Mouse (Mus musculus) myocyte (in vitro differentiated cells): Measurements from ENCODE around the gene H1foo. TPM values are rescaled to one million over a fixed set of nuclear protein-coding genes. Genes with fewer than 3 reads are reported as not detected.

Source experiments
- H3K27me3 ChIP-seq: one replicate; pipeline ENCODE4 v1.6.1; 2011; ENCODE audit not compliant: control insufficient read depth, insufficient read depth, insufficient read length
- H3K36me3 ChIP-seq: one replicate; pipeline ENCODE4 v1.6.1; 2011; ENCODE audit not compliant: control insufficient read depth, insufficient read depth
- H3K4me2 ChIP-seq: one replicate; pipeline ENCODE4 v1.6.1; 2011; ENCODE audit warnings: low read depth, control low read depth
- H3K4me3 ChIP-seq: one replicate; pipeline ENCODE4 v1.5.1; 2011; ENCODE audit warnings: mild to moderate bottlenecking, control low read depth, moderate library complexity
- H3K79me2 ChIP-seq: one replicate; pipeline ENCODE4 v1.6.1; 2011; ENCODE audit not compliant: control insufficient read depth, insufficient read depth
- H3ac ChIP-seq: one replicate; pipeline ENCODE4 v1.6.1; 2011; ENCODE audit not compliant: control insufficient read depth, insufficient read length
- CEBPB ChIP-seq: IDR thresholded peaks from 2 replicates; pipeline ENCODE4 v1.6.1; 2011; ENCODE audit warnings: mild to moderate bottlenecking, moderate library complexity; ENCODE audit not compliant: poor library complexity, insufficient read depth, severe bottlenecking
- E2F4 ChIP-seq: IDR thresholded peaks from one replicate; pipeline ENCODE4 v1.6.1; 2011; ENCODE audit warnings: mild to moderate bottlenecking, control low read depth, moderate library complexity; ENCODE audit not compliant: insufficient read depth
- MAX ChIP-seq: IDR thresholded peaks from one replicate; pipeline ENCODE4 v1.6.1; 2011; ENCODE audit warnings: low read depth, mild to moderate bottlenecking, control low read depth
- MYOD1 ChIP-seq, 3 experiments: IDR thresholded peaks; one replicate each; pipeline ENCODE4 v1.6.1; 2011; ENCODE audit warnings: control low read depth in 2 of 3, low read depth in 2 of 3, mild to moderate bottlenecking in 2 of 3, moderate library complexity in 1 of 3; ENCODE audit not compliant: insufficient read length in 2 of 3, control insufficient read depth in 1 of 3
- MYOG ChIP-seq, 3 experiments: IDR thresholded peaks; one replicate each; pipeline ENCODE4 v1.6.1; 2011; ENCODE audit warnings: control low read depth in 2 of 3, low read depth in 2 of 3, mild to moderate bottlenecking in 2 of 3; ENCODE audit not compliant: insufficient read length in 2 of 3, control insufficient read depth in 1 of 3, insufficient read depth in 1 of 3
- POLR2A ChIP-seq: IDR thresholded peaks from one replicate; pipeline ENCODE4 v1.6.1; 2011; ENCODE audit warnings: low read depth, mild to moderate bottlenecking, control low read depth, moderate library complexity; ENCODE audit not compliant: insufficient read length
- POLR2AphosphoS2 ChIP-seq: IDR thresholded peaks from one replicate; pipeline ENCODE4 v1.6.1; 2011; ENCODE audit warnings: low read depth, control low read depth; ENCODE audit not compliant: insufficient read length
- REST ChIP-seq: IDR thresholded peaks from one replicate; pipeline ENCODE4 v1.6.1; 2011; ENCODE audit warnings: mild to moderate bottlenecking, control low read depth, moderate library complexity; ENCODE audit not compliant: insufficient read depth, insufficient read length
- SRF ChIP-seq: IDR thresholded peaks from one replicate; pipeline ENCODE4 v1.6.1; 2011; ENCODE audit warnings: low read depth; ENCODE audit not compliant: control insufficient read depth, insufficient read length
- TCF12 ChIP-seq: IDR thresholded peaks from one replicate; pipeline ENCODE4 v1.6.1; 2011; ENCODE audit warnings: mild to moderate bottlenecking, control low read depth; ENCODE audit not compliant: poor library complexity, insufficient read depth, severe bottlenecking
- TCF3 ChIP-seq: IDR thresholded peaks from one replicate; pipeline ENCODE4 v1.6.1; 2011; ENCODE audit warnings: low read depth, control low read depth; ENCODE audit not compliant: insufficient read length
- USF1 ChIP-seq: IDR thresholded peaks from one replicate; pipeline ENCODE4 v1.6.1; 2011; ENCODE audit warnings: low read depth, mild to moderate bottlenecking, control low read depth, moderate library complexity
- polyA plus RNA-seq: library from polyadenylated mRNA; unstranded; fragments of >200 nt; fragmentation: generic; extraction: Trizol; gene quantifications from one replicate; pipeline ENCODE4 v1.2.1, GENCODE M21; 2012; ENCODE audit warnings: missing spikeins

The H1foo gene
- polyA plus RNA-seq, 1 experiment, result not detected

DNA sequence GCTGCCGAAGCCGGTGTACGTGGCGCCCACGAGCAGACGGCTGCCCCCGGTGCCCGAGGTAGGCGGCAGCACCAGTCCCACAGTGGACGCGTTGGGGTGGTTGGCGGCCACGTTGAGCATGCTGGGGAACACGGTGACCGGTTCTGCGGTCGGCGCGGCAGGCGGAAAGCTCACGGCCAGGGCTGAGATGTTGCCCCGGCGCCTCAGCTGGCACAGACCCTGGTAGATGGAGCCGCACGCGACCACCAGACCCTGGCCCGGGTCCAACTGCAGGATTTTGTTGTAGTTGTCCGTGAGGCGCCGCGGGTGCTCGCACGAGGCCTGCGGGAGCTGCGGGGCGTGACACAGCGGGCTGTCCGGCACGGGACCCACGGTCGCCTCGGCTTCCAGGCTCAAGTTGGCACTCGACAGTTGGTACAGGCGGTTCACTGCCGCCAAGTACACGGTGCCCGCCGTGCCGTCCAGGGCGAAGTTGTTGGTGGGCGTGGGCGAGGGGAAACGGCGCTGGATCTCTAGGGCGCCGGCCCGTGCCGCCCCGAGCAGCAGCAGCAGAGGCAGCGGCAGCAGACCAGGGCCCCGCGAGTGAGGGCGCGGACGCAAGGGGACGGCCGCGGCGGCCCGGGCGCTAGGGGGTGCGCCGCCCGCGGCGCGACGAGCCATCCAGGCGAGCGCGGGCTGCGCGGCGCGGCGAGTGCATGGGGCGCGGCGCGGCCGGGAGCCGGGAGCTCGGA, 49.6 kb downstream of the H1foo start:
- H3K4me2 ChIP-seq, result peak overlapping the region; percentile 90
- TF ChIP-seq CEBPB, result no peak
- no peak for TF ChIP-seq REST
- TF ChIP-seq USF1, result no peak
- TF ChIP-seq POLR2AphosphoS2, result no peak
- no peak for TF ChIP-seq MYOG (IDR thresholded peaks at IDR 0.05; ENCODE audit: control insufficient read depth in 1 of 3, insufficient read depth in 1 of 3, insufficient read length in 2 of 3, low read depth in 2 of 3)
- no peak for TF ChIP-seq TCF12
- no peak for TF ChIP-seq E2F4
- TF ChIP-seq MYOD1 (IDR thresholded peaks at IDR 0.05; ENCODE audit: control insufficient read depth in 1 of 3, insufficient read length in 2 of 3, low read depth in 2 of 3), result no peak
- peaks cover 34% of the 10 kb centered on the region for H3K79me2 ChIP-seq
- no peaks in the 10 kb centered on the region for H3K36me3 ChIP-seq
- no peaks in the 10 kb centered on the region for H3K27me3 ChIP-seq
- peak overlapping the region; percentile 74 for H3ac ChIP-seq
- H3K4me3 ChIP-seq, result peak overlapping the region; percentile 50

GRCm38 (mm10) chr6:115994877-115995520, 50.3 kb downstream of the H1foo start, which contains the start of gene Plxnd1:
Gene Plxnd1 (minus strand): TSS chr6:115995005.
- Histone ChIP-seq H3K27me3 (no peaks in the 10 kb centered on the region), H3K36me3 (no peaks in the 10 kb centered on the region), H3K4me2 (peak within 1 kb of the TSS; percentile 90), H3K79me2 (peaks cover 31% of the 10 kb centered on the region), H3ac (peak within 1 kb of the TSS; percentile 74), H3K4me3 (peak within 1 kb of the TSS; percentile 50)
- TF ChIP-seq POLR2A, result peak; percentile 65
- TF ChIP-seq MYOG (IDR thresholded peaks at IDR 0.05; ENCODE audit: control insufficient read depth in 1 of 3, insufficient read depth in 1 of 3, insufficient read length in 2 of 3, low read depth in 2 of 3), result no peak
- TF ChIP-seq MYOD1 (IDR thresholded peaks at IDR 0.05; ENCODE audit: control insufficient read depth in 1 of 3, insufficient read length in 2 of 3, low read depth in 2 of 3), result no peak
- TF ChIP-seq USF1, result no peak
- no peak for TF ChIP-seq SRF
- no peak for TF ChIP-seq TCF3
- TF ChIP-seq REST, result no peak
- no peak for TF ChIP-seq MAX
- no peak for TF ChIP-seq CEBPB
- TF ChIP-seq POLR2AphosphoS2, result peak; percentile 81
- no peak for TF ChIP-seq E2F4
- no peak for TF ChIP-seq TCF12

DNA sequence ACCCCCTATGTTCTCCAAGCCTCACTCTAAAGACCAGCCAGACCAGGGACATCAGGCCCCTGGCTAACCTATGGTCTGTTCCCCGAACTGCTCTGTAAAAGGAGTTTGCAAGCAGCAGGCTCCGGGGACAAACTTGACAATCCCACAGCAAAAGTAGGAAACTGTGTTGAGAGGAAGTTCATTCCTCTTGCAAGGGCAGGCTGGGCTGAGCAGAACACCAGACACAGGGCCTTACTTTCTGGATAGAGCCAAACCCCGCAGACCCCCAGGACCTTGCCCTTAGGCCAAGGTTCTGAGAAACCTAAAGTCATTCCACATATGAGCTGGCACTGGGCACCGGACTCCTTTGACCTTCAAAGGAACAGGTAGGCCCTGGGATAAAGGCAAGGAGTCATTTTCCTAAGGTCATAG, 50.8 kb downstream of the H1foo start:
- Histone ChIP-seq H3K27me3 (no peaks in the 10 kb centered on the region), H3K4me2 (peak overlapping the region; percentile 65), H3K4me3 (peak overlapping the region; percentile 50), H3K36me3 (no peaks in the 10 kb centered on the region), H3ac (no peak overlapping the region), H3K79me2 (peaks cover 26% of the 10 kb centered on the region)
- no peak for TF ChIP-seq MAX
- TF ChIP-seq POLR2AphosphoS2, result no peak
- TF ChIP-seq REST, result no peak
- TF ChIP-seq CEBPB, result no peak
- no peak for TF ChIP-seq POLR2A
- TF ChIP-seq TCF3, result no peak
- no peak for TF ChIP-seq TCF12
- no peak for TF ChIP-seq E2F4
- no peak for TF ChIP-seq SRF
- no peak for TF ChIP-seq MYOD1 (IDR thresholded peaks at IDR 0.05; ENCODE audit: control insufficient read depth in 1 of 3, insufficient read length in 2 of 3, low read depth in 2 of 3)
- no peak for TF ChIP-seq USF1
- no peak for TF ChIP-seq MYOG (IDR thresholded peaks at IDR 0.05; ENCODE audit: control insufficient read depth in 1 of 3, insufficient read depth in 1 of 3, insufficient read length in 2 of 3, low read depth in 2 of 3)

GRCm38 (mm10) chr6:115996171-115996851, 51.6 kb downstream of the H1foo start:
- Histone ChIP-seq H3K4me2 (peak overlapping the region; percentile 65), H3K79me2 (peaks cover 19% of the 10 kb centered on the region), H3K27me3 (no peaks in the 10 kb centered on the region), H3K4me3 (no peak overlapping the region), H3K36me3 (no peaks in the 10 kb centered on the region), H3ac (no peak overlapping the region)
- TF ChIP-seq MYOD1 (IDR thresholded peaks at IDR 0.05; ENCODE audit: control insufficient read depth in 1 of 3, insufficient read length in 2 of 3, low read depth in 2 of 3) (peak in 1 of 3 experiments; percentile 11), REST (no peak)
